Mouse (Mus musculus) MEL (cell line): ENCODE results near the gene Zkscan1.
"Not testable (repeated sequence)": the region's sequence is repeated elsewhere in the genome, so short reads cannot be mapped to it uniquely, and the experiment has no call there.

Experiments
- CHD2 ChIP-seq: IDR thresholded peaks from 2 replicates; pipeline ENCODE4 v1.6.1; 2011; ENCODE audit warnings: low read length, improper control_type of control experiment
- CTCF ChIP-seq, 3 experiments: IDR thresholded peaks in 2 of 3; conservative IDR thresholded peaks in 1 of 3; 2 replicates each; pipeline ENCODE4 v1.5.1; 2011 to 2012; ENCODE audit warnings: low read length in 3 of 3, low read depth in 2 of 3, mild to moderate bottlenecking in 2 of 3, improper control_type of control experiment in 1 of 3, inconsistent platforms in 1 of 3, mixed read lengths in 1 of 3, moderate library complexity in 1 of 3; ENCODE audit not compliant: control insufficient read depth in 1 of 3, insufficient read depth in 1 of 3, poor library complexity in 1 of 3, severe bottlenecking in 1 of 3
- E2F4 ChIP-seq: IDR thresholded peaks from 2 replicates; pipeline ENCODE4 v1.6.1; 2011; ENCODE audit warnings: low read depth, low read length, improper control_type of control experiment, borderline replicate concordance
- EP300 ChIP-seq, 2 experiments: IDR thresholded peaks; 2 replicates each; pipeline ENCODE4 v1.6.1; 2011; ENCODE audit warnings: improper control_type of control experiment in 2 of 2, low read length in 2 of 2, low read depth in 1 of 2, mild to moderate bottlenecking in 1 of 2
- MAFK ChIP-seq: IDR thresholded peaks from 2 replicates; pipeline ENCODE4 v1.6.1; 2011; ENCODE audit warnings: low read depth, mild to moderate bottlenecking, low read length, improper control_type of control experiment, borderline replicate concordance
- MAX ChIP-seq: IDR thresholded peaks from 2 replicates; pipeline ENCODE4 v1.6.1; 2011; ENCODE audit warnings: low read length, improper control_type of control experiment
- MXI1 ChIP-seq: IDR thresholded peaks from 2 replicates; pipeline ENCODE4 v1.6.1; 2011; ENCODE audit warnings: mild to moderate bottlenecking, low read depth, low read length, improper control_type of control experiment
- MYB ChIP-seq: IDR thresholded peaks from 2 replicates; pipeline ENCODE4 v1.6.1; 2011; ENCODE audit warnings: mild to moderate bottlenecking, low read depth, low read length, improper control_type of control experiment
- POLR2A ChIP-seq, 2 experiments: IDR thresholded peaks; 2 replicates each; pipeline ENCODE4 v1.6.1; 2011 to 2012; ENCODE audit warnings: low read length in 2 of 2, mild to moderate bottlenecking in 2 of 2, control low read depth in 1 of 2, improper control_type of control experiment in 1 of 2, low read depth in 1 of 2, moderate library complexity in 1 of 2; ENCODE audit not compliant: control insufficient read depth in 1 of 2, insufficient read depth in 1 of 2, poor library complexity in 1 of 2
- RAD21 ChIP-seq: IDR thresholded peaks from 2 replicates; pipeline ENCODE4 v1.6.1; 2011; ENCODE audit warnings: mild to moderate bottlenecking, low read depth, low read length, improper control_type of control experiment
- SIN3A ChIP-seq: IDR thresholded peaks from 2 replicates; pipeline ENCODE4 v1.6.1; 2012; ENCODE audit warnings: low read length, improper control_type of control experiment, inconsistent platforms
- USF1 ChIP-seq: IDR thresholded peaks from 2 replicates; pipeline ENCODE4 v1.6.1; 2014; ENCODE audit warnings: low read depth, mild to moderate bottlenecking, inconsistent platforms, low read length, improper control_type of control experiment, moderate library complexity
- ZKSCAN1 ChIP-seq: IDR thresholded peaks from 2 replicates; pipeline ENCODE4 v1.6.1; 2012; ENCODE audit warnings: low read depth, mild to moderate bottlenecking, inconsistent platforms, low read length, improper control_type of control experiment, moderate library complexity

- 0 out of 6 replicates have a peak, but pooled peaks of 1 of the 3 experiments have one; percentile 5 for TF ChIP-seq CTCF (IDR thresholded peaks at IDR 0.05 in 2 of 3, conservative IDR thresholded peaks at IDR 0.05 in 1 of 3; ENCODE audit: control insufficient read depth in 1 of 3, insufficient read depth in 1 of 3, low read depth in 2 of 3, low read length in 3 of 3, poor library complexity in 1 of 3, severe bottlenecking in 1 of 3)
- TF ChIP-seq EP300 (IDR thresholded peaks at IDR 0.05; ENCODE audit: low read depth in 1 of 2, low read length in 2 of 2); RAD21; E2F4; POLR2A (IDR thresholded peaks at IDR 0.05; ENCODE audit: control insufficient read depth in 1 of 2, insufficient read depth in 1 of 2, low read depth in 1 of 2, low read length in 2 of 2, poor library complexity in 1 of 2); USF1; SIN3A; ZKSCAN1; MAFK; MYB; CHD2: not testable (repeated sequence)
- TF ChIP-seq MXI1, result 0 out of 2 replicates have a peak, but pooled peaks have one; percentile 51
- peak; percentile 37; the same call in 1 of the 2 replicates for TF ChIP-seq MAX
These were observed 25.0 kb downstream of the Zkscan1 start for GRCm38 (mm10) chr5:138109847-138110396.
